Mouse (Mus musculus): ENCODE results near the gene Oas1f. TPM values are rescaled to one million over a fixed set of nuclear protein-coding genes. Genes with fewer than 3 reads are reported as not detected.

Gene Oas1f
- polyA plus RNA-seq, 1 experiment from 2014 or later = not detected

DNA sequence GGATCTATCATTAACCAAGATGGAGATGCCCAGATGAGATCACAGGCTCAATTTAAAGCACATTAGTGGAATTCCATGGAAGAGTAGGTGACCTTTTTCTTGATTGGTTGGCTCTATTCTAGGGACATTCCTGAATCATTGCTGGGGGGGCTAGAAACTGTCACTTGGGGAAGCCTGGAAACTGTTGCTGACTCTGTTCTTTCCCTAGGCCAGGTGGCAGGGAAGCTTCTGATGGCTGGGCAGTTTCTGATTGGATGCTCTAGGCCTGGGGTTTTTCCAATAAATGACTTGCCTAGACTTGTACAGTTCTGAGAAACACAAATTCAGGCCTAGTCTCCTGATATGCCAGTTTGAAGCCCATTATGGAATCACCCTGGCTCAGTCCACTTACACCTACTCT, 28.2 kb upstream of the Oas1f start:
- Histone ChIP-seq H3K4me2 (ENCODE audit: low read depth, low read length) (no peak overlapping the region), H3K27ac (ENCODE audit: low read length) (no peak overlapping the region), H3K4me1 (ENCODE audit: control insufficient read depth, low read depth, low read length) (no peaks in the 10 kb centered on the region), H3K9ac (ENCODE audit: low read depth, low read length) (no peak overlapping the region), H3K36me3 (ENCODE audit: control insufficient read depth, insufficient read depth) (no peaks in the 10 kb centered on the region), H3K9me3 (replicated peaks; ENCODE audit: control insufficient read depth, low read length) (no peaks in the 10 kb centered on the region), H3K27me3 (ENCODE audit: control insufficient read depth, insufficient read depth, low read depth, low read length) (no peaks in the 10 kb centered on the region), H3K4me3 (ENCODE audit: low read depth, low read length) (no peak overlapping the region)
- no peak for ATAC-seq (ENCODE audit: low read depth)

DNA sequence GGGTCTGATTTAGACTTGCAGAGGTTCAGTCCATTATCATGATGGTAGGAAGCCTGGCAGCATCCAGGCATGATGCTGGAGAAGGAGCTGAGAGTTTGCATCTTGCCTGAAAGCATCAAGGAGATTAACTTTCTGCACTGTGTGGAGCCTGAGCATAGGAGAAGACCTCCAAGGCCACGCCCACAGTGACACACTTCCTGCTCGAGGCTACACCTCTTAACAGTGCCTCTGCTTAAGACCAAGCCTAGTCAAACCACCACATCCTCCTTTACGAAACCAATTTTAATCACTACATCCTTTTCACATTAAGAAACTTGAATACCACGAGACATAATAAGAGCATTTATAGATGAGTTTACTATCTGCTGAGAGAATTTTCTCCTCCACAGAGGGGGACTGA, 16.1 kb upstream of the Oas1f start:
- Histone ChIP-seq H3K36me3 (ENCODE audit: control insufficient read depth, insufficient read depth) (no peaks in the 10 kb centered on the region), H3K9ac (ENCODE audit: low read depth, low read length) (no peak overlapping the region), H3K9me3 (replicated peaks; ENCODE audit: control insufficient read depth, low read length) (no peaks in the 10 kb centered on the region), H3K27me3 (ENCODE audit: control insufficient read depth, insufficient read depth, low read depth, low read length) (peaks cover 5% of the 10 kb centered on the region), H3K4me1 (ENCODE audit: control insufficient read depth, low read depth, low read length) (no peaks in the 10 kb centered on the region), H3K4me2 (ENCODE audit: low read depth, low read length) (no peak overlapping the region), H3K4me3 (ENCODE audit: low read depth, low read length) (no peak overlapping the region), H3K27ac (ENCODE audit: low read length) (no peak overlapping the region)
- ATAC-seq (ENCODE audit: low read depth) = no peak
- WGBS (ENCODE audit: insufficient replicate concordance) = 48% methylated on average over 4 of the region's 4 CpGs

DNA sequence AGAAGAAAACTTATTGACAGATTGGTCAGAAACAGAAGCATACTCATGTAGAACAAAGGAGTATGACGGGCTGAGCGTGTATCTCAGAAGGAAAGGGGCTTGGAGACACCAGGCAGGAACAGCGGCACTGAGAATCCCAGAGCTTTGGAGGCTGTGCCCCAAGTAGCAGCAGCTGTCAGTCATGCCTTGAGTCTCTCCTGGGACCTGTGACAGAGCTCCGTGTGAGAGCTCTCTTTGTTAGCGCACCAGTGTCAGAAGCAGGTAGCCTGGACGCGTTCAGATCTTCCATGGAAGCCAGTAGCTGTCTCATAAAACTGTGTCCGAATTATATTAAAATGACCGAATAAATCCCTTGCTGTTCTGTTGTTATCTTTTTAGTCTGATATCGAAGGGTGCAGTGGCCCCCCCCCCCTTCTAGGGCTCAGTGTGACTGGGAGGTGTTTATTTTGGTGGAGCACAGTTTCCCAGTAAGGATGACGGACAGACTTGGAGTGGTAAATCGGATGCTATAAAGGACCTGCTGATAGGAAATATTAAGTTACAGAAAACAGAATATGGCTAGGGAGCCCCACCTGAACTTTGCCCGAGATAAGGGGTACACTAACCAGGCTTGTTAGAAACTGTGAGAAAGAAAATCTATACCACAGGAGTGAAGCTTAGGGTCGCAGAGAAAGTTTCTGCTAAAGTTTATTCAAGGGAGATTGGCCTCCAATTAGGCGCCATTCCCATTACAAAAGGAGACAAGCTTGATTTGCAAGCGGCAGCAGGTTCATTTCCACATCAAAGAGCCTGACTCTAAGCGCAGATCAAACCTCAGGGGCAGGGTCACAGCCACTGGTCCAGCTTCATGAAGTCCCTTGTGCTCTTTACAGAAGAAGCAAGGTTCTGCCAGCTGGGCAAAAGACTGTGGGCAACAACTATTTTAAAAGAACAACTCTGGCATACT, 13.6 kb upstream of the Oas1f start:
- 10% methylated on average over 17 of the region's 17 CpGs for WGBS (ENCODE audit: insufficient replicate concordance)
- Histone ChIP-seq H3K9me3 (replicated peaks; ENCODE audit: control insufficient read depth, low read length) (no peaks in the 10 kb centered on the region), H3K27ac (ENCODE audit: low read length) (no peak overlapping the region), H3K36me3 (ENCODE audit: control insufficient read depth, insufficient read depth) (no peaks in the 10 kb centered on the region), H3K27me3 (ENCODE audit: control insufficient read depth, insufficient read depth, low read depth, low read length) (peaks cover 5% of the 10 kb centered on the region), H3K4me1 (ENCODE audit: control insufficient read depth, low read depth, low read length) (no peaks in the 10 kb centered on the region), H3K4me3 (ENCODE audit: low read depth, low read length) (no peak overlapping the region), H3K9ac (ENCODE audit: low read depth, low read length) (no peak overlapping the region), H3K4me2 (ENCODE audit: low read depth, low read length) (no peak overlapping the region)
- no peak for ATAC-seq (ENCODE audit: low read depth)

DNA sequence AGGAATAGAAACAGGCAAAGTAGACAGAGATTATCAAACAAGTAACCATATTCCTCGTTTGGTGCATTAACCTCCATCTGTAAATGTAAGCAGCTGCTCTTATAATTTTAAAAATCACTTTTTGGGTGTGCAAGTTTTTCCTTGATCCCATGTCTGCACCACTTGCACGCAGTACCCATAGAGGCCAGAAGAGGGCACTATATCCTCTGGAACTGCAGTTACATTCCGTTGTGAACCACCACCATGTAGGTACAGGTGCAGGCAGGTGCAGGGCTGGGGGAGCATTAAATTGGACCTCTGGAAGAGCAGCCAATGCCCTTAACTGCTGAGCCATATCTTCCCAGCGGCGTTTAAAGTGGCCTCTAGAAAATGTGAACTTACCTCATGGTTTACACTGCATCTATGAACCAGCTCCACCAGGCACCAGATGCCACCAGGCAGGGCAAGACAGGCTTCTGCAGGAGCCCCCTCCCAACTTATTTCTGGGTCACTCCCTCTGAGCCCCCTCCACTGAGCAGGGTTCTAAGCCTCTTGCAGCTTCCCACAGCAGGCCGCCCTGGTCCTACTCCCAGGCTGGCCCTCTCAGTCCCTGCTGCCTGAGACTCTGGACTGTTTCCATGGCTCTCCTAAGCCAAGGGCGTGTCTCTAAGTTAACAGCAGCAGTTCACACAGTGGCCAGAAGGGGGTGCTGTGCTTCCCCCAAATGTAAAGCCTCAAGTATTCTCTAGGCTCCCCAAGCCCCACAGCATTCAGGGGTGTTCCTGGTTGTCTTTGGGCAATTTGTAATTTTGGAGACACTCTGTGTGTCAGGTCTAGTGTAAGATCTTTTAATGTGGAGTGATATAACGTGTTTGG, 10.2 kb upstream of the Oas1f start:
- WGBS (ENCODE audit: insufficient replicate concordance) = 9% methylated on average over 8 of the region's 8 CpGs
- ATAC-seq (ENCODE audit: low read depth) = no peak
- no peaks in the 10 kb centered on the region for H3K4me1 ChIP-seq (ENCODE audit: control insufficient read depth, low read depth, low read length)

DNA sequence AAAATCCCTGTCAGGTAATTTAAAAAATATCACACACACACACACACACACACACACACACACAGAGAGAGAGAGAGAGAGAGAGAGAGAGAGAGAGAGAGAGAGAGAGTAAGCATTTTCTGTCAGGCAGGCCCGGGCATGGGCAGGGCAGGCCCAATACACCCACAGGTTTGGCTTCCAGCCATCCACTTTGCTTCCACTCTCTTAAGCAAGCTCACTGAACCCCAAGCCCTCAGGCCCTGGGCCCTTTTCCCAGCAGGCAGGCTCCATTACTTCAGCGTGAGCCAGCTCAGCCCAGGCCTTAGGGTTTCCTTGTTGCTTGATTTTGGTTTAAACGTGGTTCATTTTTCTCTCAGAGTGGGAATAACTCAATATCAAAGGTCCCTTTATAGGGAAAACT, 2.5 kb upstream of the Oas1f start:
- H3K4me1 ChIP-seq (ENCODE audit: control insufficient read depth, low read depth, low read length) = no peaks in the 10 kb centered on the region
- no peak for ATAC-seq (ENCODE audit: low read depth)
- H3K36me3 ChIP-seq (ENCODE audit: control insufficient read depth, insufficient read depth) = no peaks in the 10 kb centered on the region
- no peak overlapping the region for H3K4me3 ChIP-seq (ENCODE audit: low read depth, low read length)
- 52% methylated on average over 3 of the region's 3 CpGs for WGBS (ENCODE audit: insufficient replicate concordance)
- no peak overlapping the region for H3K4me2 ChIP-seq (ENCODE audit: low read depth, low read length)
- H3K9ac ChIP-seq (ENCODE audit: low read depth, low read length) = no peak overlapping the region
- no peaks in the 10 kb centered on the region for H3K9me3 ChIP-seq (replicated peaks; ENCODE audit: control insufficient read depth, low read length)
- no peaks in the 10 kb centered on the region for H3K27me3 ChIP-seq (ENCODE audit: control insufficient read depth, insufficient read depth, low read depth, low read length)
- no peak overlapping the region for H3K27ac ChIP-seq (ENCODE audit: low read length)

More for the DNA sequence above, 10.2 kb upstream of the Oas1f start:
- Histone ChIP-seq H3K27ac (ENCODE audit: low read length) (no peak overlapping the region), H3K36me3 (ENCODE audit: control insufficient read depth, insufficient read depth) (no peaks in the 10 kb centered on the region), H3K4me3 (ENCODE audit: low read depth, low read length) (no peak overlapping the region), H3K9me3 (replicated peaks; ENCODE audit: control insufficient read depth, low read length) (no peaks in the 10 kb centered on the region), H3K27me3 (ENCODE audit: control insufficient read depth, insufficient read depth, low read depth, low read length) (peaks cover 5% of the 10 kb centered on the region), H3K4me2 (ENCODE audit: low read depth, low read length) (no peak overlapping the region), H3K9ac (ENCODE audit: low read depth, low read length) (no peak overlapping the region)

DNA sequence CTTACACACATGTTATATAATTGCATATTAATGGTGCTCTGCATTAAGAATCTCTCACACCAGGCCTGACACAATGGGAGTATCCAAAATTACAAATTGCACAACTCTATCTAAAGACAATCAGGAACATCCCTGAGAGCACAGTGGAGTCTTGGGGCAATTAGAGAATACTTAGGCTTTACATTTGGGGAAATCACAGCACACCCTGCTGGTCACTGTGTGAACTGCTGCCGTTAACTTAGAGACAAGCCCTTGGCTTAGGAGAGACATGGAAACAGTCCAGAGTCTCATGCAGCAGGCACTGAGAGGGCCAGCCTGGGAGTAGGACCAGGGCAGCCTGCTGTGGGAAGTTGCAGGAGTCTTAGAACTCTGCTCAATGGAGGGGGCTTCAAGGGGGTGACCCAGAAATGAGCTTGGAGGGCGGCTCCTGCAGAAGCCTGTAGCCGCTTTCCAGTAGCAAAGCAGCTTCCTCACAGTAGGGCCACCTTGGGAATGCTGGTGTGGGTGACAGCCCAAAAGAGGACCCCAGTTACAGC, 2.5 kb downstream of the Oas1f start:
- Histone ChIP-seq H3K27me3 (ENCODE audit: control insufficient read depth, insufficient read depth, low read depth, low read length) (no peaks in the 10 kb centered on the region), H3K9ac (ENCODE audit: low read depth, low read length) (no peak overlapping the region), H3K4me1 (ENCODE audit: control insufficient read depth, low read depth, low read length) (no peaks in the 10 kb centered on the region), H3K4me2 (ENCODE audit: low read depth, low read length) (no peak overlapping the region), H3K4me3 (ENCODE audit: low read depth, low read length) (no peak overlapping the region), H3K9me3 (replicated peaks; ENCODE audit: control insufficient read depth, low read length) (no peaks in the 10 kb centered on the region), H3K36me3 (ENCODE audit: control insufficient read depth, insufficient read depth) (no peaks in the 10 kb centered on the region), H3K27ac (ENCODE audit: low read length) (no peak overlapping the region)
- 50% methylated on average over 3 of the region's 3 CpGs for WGBS (ENCODE audit: insufficient replicate concordance)
- no peak for ATAC-seq (ENCODE audit: low read depth)

DNA sequence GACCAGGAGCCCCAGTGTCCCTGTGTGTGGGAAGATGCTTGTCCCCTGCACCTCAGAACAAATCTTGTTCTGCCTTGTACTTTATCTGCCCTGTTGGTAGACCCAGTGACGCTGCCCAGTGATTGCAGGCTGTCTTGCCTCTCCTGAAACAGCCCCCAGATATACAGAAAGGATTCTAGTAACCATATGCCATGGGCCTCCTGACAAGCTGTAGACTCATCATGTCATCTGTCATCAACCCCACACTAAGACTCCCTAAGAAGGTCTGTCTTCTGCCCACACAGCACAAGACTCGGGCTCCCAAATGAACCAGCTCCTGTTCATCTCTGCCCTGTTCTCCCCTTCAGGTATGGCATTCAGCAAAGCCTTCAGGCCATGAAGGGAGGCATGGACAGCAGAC, 12.1 kb downstream of the Oas1f start:
- Histone ChIP-seq H3K4me2 (ENCODE audit: low read depth, low read length) (no peak overlapping the region), H3K36me3 (ENCODE audit: control insufficient read depth, insufficient read depth) (no peaks in the 10 kb centered on the region), H3K27ac (ENCODE audit: low read length) (no peak overlapping the region), H3K9me3 (replicated peaks; ENCODE audit: control insufficient read depth, low read length) (no peaks in the 10 kb centered on the region), H3K4me1 (ENCODE audit: control insufficient read depth, low read depth, low read length) (no peaks in the 10 kb centered on the region), H3K4me3 (ENCODE audit: low read depth, low read length) (no peak overlapping the region), H3K9ac (ENCODE audit: low read depth, low read length) (no peak overlapping the region), H3K27me3 (ENCODE audit: control insufficient read depth, insufficient read depth, low read depth, low read length) (no peaks in the 10 kb centered on the region)
- ATAC-seq (ENCODE audit: low read depth) = no peak
- 49% methylated on average over 2 of the region's 2 CpGs for WGBS (ENCODE audit: insufficient replicate concordance)

DNA sequence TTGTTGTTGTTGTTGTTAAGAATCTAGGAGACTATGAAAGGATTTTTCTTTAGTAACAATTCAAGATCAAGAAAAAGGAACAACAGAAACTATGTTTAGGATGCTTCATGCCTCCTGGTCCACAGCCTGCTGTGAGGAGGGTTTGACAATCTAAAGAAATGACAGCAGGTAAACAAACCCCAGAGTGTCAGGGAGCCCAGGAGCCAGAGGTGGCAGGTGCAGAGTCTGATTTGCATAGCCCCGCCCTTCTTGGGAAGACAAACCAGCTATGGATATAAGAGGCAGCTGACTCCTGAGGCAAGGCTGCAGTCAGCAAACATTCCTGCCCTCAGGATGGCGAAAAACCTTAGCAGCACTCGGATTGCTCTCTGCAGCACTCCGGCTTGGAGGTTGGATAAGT, 14.0 kb downstream of the Oas1f start, which contains the start of gene Oas1h:
Gene Oas1h (plus strand): TSS at position 301 of the 400 bp plus-strand sequence.
- ATAC-seq (ENCODE audit: low read depth) = no peak
- Histone ChIP-seq H3K4me1 (ENCODE audit: control insufficient read depth, low read depth, low read length) (no peaks in the 10 kb centered on the region), H3K4me2 (ENCODE audit: low read depth, low read length) (no peak within 1 kb of the TSS), H3K9me3 (replicated peaks; ENCODE audit: control insufficient read depth, low read length) (no peaks in the 10 kb centered on the region), H3K27ac (ENCODE audit: low read length) (no peak within 1 kb of the TSS), H3K9ac (ENCODE audit: low read depth, low read length) (no peak within 1 kb of the TSS), H3K27me3 (ENCODE audit: control insufficient read depth, insufficient read depth, low read depth, low read length) (no peaks in the 10 kb centered on the region), H3K36me3 (ENCODE audit: control insufficient read depth, insufficient read depth) (no peaks in the 10 kb centered on the region), H3K4me3 (ENCODE audit: low read depth, low read length) (no peak within 1 kb of the TSS)
- 43% methylated on average over 4 of the region's 4 CpGs for WGBS (ENCODE audit: insufficient replicate concordance)
